Mouse (Mus musculus): ENCODE results near the gene Frmd4a. TPM values are rescaled to one million over a fixed set of nuclear protein-coding genes. Genes with fewer than 3 reads are reported as not detected.

The Frmd4a gene
- polyA plus RNA-seq, 1 experiment from 2014 or later, result 51.5 TPM

GRCm38 (mm10) chr2:4566956-4567680 lies 549.6 kb downstream of the Frmd4a start:
- H3K27me3 ChIP-seq (replicated peaks), result no peaks in the 10 kb centered on the region
- WGBS, result 95% methylated on average over 9 of the region's 9 CpGs
- no peaks in the 10 kb centered on the region for H3K9me3 ChIP-seq (replicated peaks)
- 0 out of 2 replicates have a peak, but pooled peaks cover 12% of the 10 kb centered on the region for H3K4me1 ChIP-seq
- no peak overlapping the region for H3K9ac ChIP-seq (replicated peaks)
- H3K27ac ChIP-seq (replicated peaks), result no peak overlapping the region
- H3K4me3 ChIP-seq (replicated peaks), result no peak overlapping the region
- peaks cover 34% of the 10 kb centered on the region for H3K36me3 ChIP-seq
- no peak overlapping the region for H3K4me2 ChIP-seq
- ATAC-seq (ENCODE audit: low FRiP score), result no peak

GRCm38 (mm10) chr2:4568967-4569366 lies 551.5 kb downstream of the Frmd4a start:
- WGBS, result 78% methylated on average over 5 of the region's 5 CpGs
- Histone ChIP-seq H3K9ac (replicated peaks) (no peak overlapping the region), H3K4me2 (no peak overlapping the region), H3K27ac (replicated peaks) (0 out of 2 replicates have a peak overlapping the region, but pooled peaks have one; percentile 23), H3K4me1 (no peaks in the 10 kb centered on the region), H3K4me3 (replicated peaks) (no peak overlapping the region), H3K36me3 (peaks cover 51% of the 10 kb centered on the region), H3K9me3 (replicated peaks) (no peaks in the 10 kb centered on the region), H3K27me3 (replicated peaks) (no peaks in the 10 kb centered on the region)
- ATAC-seq (ENCODE audit: low FRiP score), result no peak

- WGBS, result 85% methylated on average over 10 of the region's 10 CpGs
- Histone ChIP-seq H3K4me1 (peaks cover 5% of the 10 kb centered on the region; the same call in 1 of the 2 replicates), H3K4me2 (no peak overlapping the region), H3K27ac (replicated peaks) (peak overlapping the region; percentile 58), H3K4me3 (replicated peaks) (no peak overlapping the region), H3K36me3 (peaks cover 64% of the 10 kb centered on the region), H3K9ac (replicated peaks) (no peak overlapping the region), H3K9me3 (replicated peaks) (no peaks in the 10 kb centered on the region), H3K27me3 (replicated peaks) (no peaks in the 10 kb centered on the region)
- ATAC-seq (ENCODE audit: low FRiP score), result no peak
These were observed 552.8 kb downstream of the Frmd4a start for GRCm38 (mm10) chr2:4570186-4570861.

GRCm38 (mm10) chr2:4572498-4573263 lies 555.2 kb downstream of the Frmd4a start:
- no peak overlapping the region for H3K27ac ChIP-seq (replicated peaks)
- WGBS, result 82% methylated on average over 7 of the region's 7 CpGs
- H3K9ac ChIP-seq (replicated peaks), result no peak overlapping the region
- no peaks in the 10 kb centered on the region for H3K27me3 ChIP-seq (replicated peaks)
- H3K36me3 ChIP-seq, result peaks cover 49% of the 10 kb centered on the region
- peaks cover 5% of the 10 kb centered on the region; the same call in 1 of the 2 replicates for H3K4me1 ChIP-seq
- ATAC-seq (ENCODE audit: low FRiP score), result no peak
- H3K4me3 ChIP-seq (replicated peaks), result no peak overlapping the region
- no peaks in the 10 kb centered on the region for H3K9me3 ChIP-seq (replicated peaks)
- no peak overlapping the region for H3K4me2 ChIP-seq

- H3K9me3 ChIP-seq (replicated peaks), result no peaks in the 10 kb centered on the region
- H3K27ac ChIP-seq (replicated peaks), result no peak overlapping the region
- H3K4me3 ChIP-seq (replicated peaks), result no peak overlapping the region
- 64% methylated on average over 4 of the region's 4 CpGs for WGBS
- no peaks in the 10 kb centered on the region for H3K27me3 ChIP-seq (replicated peaks)
- no peak for ATAC-seq (ENCODE audit: low FRiP score)
- H3K9ac ChIP-seq (replicated peaks), result no peak overlapping the region
- peaks cover 47% of the 10 kb centered on the region for H3K36me3 ChIP-seq
- no peak overlapping the region for H3K4me2 ChIP-seq
- peaks cover 5% of the 10 kb centered on the region; the same call in 1 of the 2 replicates for H3K4me1 ChIP-seq
These were observed 555.9 kb downstream of the Frmd4a start for GRCm38 (mm10) chr2:4573386-4573785.

GRCm38 (mm10) chr2:4574251-4574650 lies 556.7 kb downstream of the Frmd4a start:
- no peaks in the 10 kb centered on the region for H3K27me3 ChIP-seq (replicated peaks)
- H3K27ac ChIP-seq (replicated peaks), result no peak overlapping the region
- ATAC-seq (ENCODE audit: low FRiP score), result no peak
- H3K4me1 ChIP-seq, result peaks cover 8% of the 10 kb centered on the region
- no peak overlapping the region for H3K4me3 ChIP-seq (replicated peaks)
- WGBS, result 47% methylated on average over 5 of the region's 5 CpGs
- H3K36me3 ChIP-seq, result peaks cover 46% of the 10 kb centered on the region
- no peaks in the 10 kb centered on the region for H3K9me3 ChIP-seq (replicated peaks)
- no peak overlapping the region for H3K4me2 ChIP-seq
- no peak overlapping the region for H3K9ac ChIP-seq (replicated peaks)

- Histone ChIP-seq H3K27ac (replicated peaks) (no peak overlapping the region), H3K9me3 (replicated peaks) (no peaks in the 10 kb centered on the region), H3K4me2 (no peak overlapping the region), H3K4me3 (replicated peaks) (no peak overlapping the region), H3K4me1 (peaks cover 16% of the 10 kb centered on the region), H3K9ac (replicated peaks) (no peak overlapping the region), H3K27me3 (replicated peaks) (no peaks in the 10 kb centered on the region), H3K36me3 (peaks cover 41% of the 10 kb centered on the region)
- no peak for ATAC-seq (ENCODE audit: low FRiP score)
- WGBS, result 27% methylated on average over 2 of the region's 2 CpGs
These were observed 557.6 kb downstream of the Frmd4a start for GRCm38 (mm10) chr2:4575163-4575562.

- H3K4me2 ChIP-seq, result no peak overlapping the region
- no peak for ATAC-seq (ENCODE audit: low FRiP score)
- 92% methylated on average over 7 of the region's 7 CpGs for WGBS
These were observed 558.5 kb downstream of the Frmd4a start for GRCm38 (mm10) chr2:4575975-4576374.

GRCm38 (mm10) chr2:4578291-4578690 lies 560.8 kb downstream of the Frmd4a start:
- Histone ChIP-seq H3K27me3 (replicated peaks) (no peaks in the 10 kb centered on the region), H3K4me2 (no peak overlapping the region), H3K36me3 (peaks cover 31% of the 10 kb centered on the region), H3K9me3 (replicated peaks) (no peaks in the 10 kb centered on the region), H3K9ac (replicated peaks) (no peak overlapping the region), H3K4me3 (replicated peaks) (no peak overlapping the region), H3K4me1 (peaks cover 22% of the 10 kb centered on the region), H3K27ac (replicated peaks) (no peak overlapping the region)
- WGBS, result 77% methylated on average over 5 of the region's 5 CpGs
- ATAC-seq (ENCODE audit: low FRiP score), result no peak

More at GRCm38 (mm10) chr2:4575975-4576374, 558.5 kb downstream of the Frmd4a start:
- Histone ChIP-seq H3K9me3 (replicated peaks) (no peaks in the 10 kb centered on the region), H3K27me3 (replicated peaks) (no peaks in the 10 kb centered on the region), H3K4me3 (replicated peaks) (no peak overlapping the region), H3K36me3 (peaks cover 41% of the 10 kb centered on the region), H3K9ac (replicated peaks) (no peak overlapping the region), H3K27ac (replicated peaks) (no peak overlapping the region), H3K4me1 (peaks cover 22% of the 10 kb centered on the region)

- no peaks in the 10 kb centered on the region for H3K27me3 ChIP-seq (replicated peaks)
- peak overlapping the region; percentile 42; the same call in 1 of the 2 replicates for H3K27ac ChIP-seq (replicated peaks)
- peak; percentile 51 for ATAC-seq (ENCODE audit: low FRiP score)
- H3K4me1 ChIP-seq, result peaks cover 25% of the 10 kb centered on the region
- H3K9ac ChIP-seq (replicated peaks), result no peak overlapping the region
- 56% methylated on average over 8 of the region's 8 CpGs for WGBS
- H3K4me3 ChIP-seq (replicated peaks), result no peak overlapping the region
- peaks cover 19% of the 10 kb centered on the region for H3K36me3 ChIP-seq
- H3K9me3 ChIP-seq (replicated peaks), result no peaks in the 10 kb centered on the region
- H3K4me2 ChIP-seq, result no peak overlapping the region
These were observed 562.0 kb downstream of the Frmd4a start for GRCm38 (mm10) chr2:4579357-4580068.

- ATAC-seq (ENCODE audit: low FRiP score), result no peak
- H3K4me1 ChIP-seq, result peaks cover 24% of the 10 kb centered on the region
- no peaks in the 10 kb centered on the region for H3K27me3 ChIP-seq (replicated peaks)
- 76% methylated on average over 6 of the region's 6 CpGs for WGBS
- H3K9me3 ChIP-seq (replicated peaks), result no peaks in the 10 kb centered on the region
- no peak overlapping the region for H3K4me3 ChIP-seq (replicated peaks)
- H3K36me3 ChIP-seq, result peaks cover 8% of the 10 kb centered on the region; the same call in 1 of the 2 replicates
- H3K4me2 ChIP-seq, result no peak overlapping the region
- H3K27ac ChIP-seq (replicated peaks), result no peak overlapping the region; the same call in 1 of the 2 replicates
- no peak overlapping the region for H3K9ac ChIP-seq (replicated peaks)
These were observed 563.1 kb downstream of the Frmd4a start for GRCm38 (mm10) chr2:4580666-4581065.
